Mouse (Mus musculus): ENCODE data around the gene Pithd1.

- no peak for TF ChIP-seq ZNF384 (IDR thresholded peaks at IDR 0.05; ENCODE audit: low read depth, low read length)
- no peak for TF ChIP-seq MAFK (IDR thresholded peaks at IDR 0.05; ENCODE audit: insufficient read depth, low read depth, low read length)
- no peak for TF ChIP-seq ZC3H11A (IDR thresholded peaks at IDR 0.05; ENCODE audit: borderline replicate concordance, low read depth, low read length)
- no peak for TF ChIP-seq CHD2 (IDR thresholded peaks at IDR 0.05; ENCODE audit: low read depth, low read length)
- TF ChIP-seq HCFC1 (IDR thresholded peaks at IDR 0.05; ENCODE audit: borderline replicate concordance, insufficient read depth, low read length): no peak
Observed at GRCm38 (mm10) chr4:135958354-135958753, 28.7 kb downstream of the Pithd1 start.

All from ES-E14 (cell line).